Mouse (Mus musculus): ENCODE measurements around the gene Snrpf.

GRCm38 (mm10) chr10:93547741-93548270 is 41.7 kb downstream of the Snrpf start:
- TF ChIP-seq EP300 (optimal IDR thresholded peaks at IDR 0.05) (no peak), CTCF (IDR thresholded peaks at IDR 0.05; ENCODE audit: low read depth) (no peak)
